Mouse (Mus musculus) activated CD4-positive, CD25-positive, alpha-beta regulatory T cell, adult 4 months (primary cell): ENCODE data around the gene Myo18a. TPM values are rescaled to one million over a fixed set of nuclear protein-coding genes. Genes with fewer than 3 reads are reported as not detected.

Source experiments
- ATAC-seq: one replicate; pipeline ENCODE4 v1.8.0; 2017
- polyA plus RNA-seq, 2 experiments: library from polyadenylated mRNA; unstranded; fragments of 100-300 nt; shearing (Covaris generic); gene quantifications; one replicate each; pipeline ENCODE4 v1.2.1; 2017

Myo18a gene
- polyA plus RNA-seq, 2 experiments from 2014 or later, result 22.1 to 29.7 TPM

DNA sequence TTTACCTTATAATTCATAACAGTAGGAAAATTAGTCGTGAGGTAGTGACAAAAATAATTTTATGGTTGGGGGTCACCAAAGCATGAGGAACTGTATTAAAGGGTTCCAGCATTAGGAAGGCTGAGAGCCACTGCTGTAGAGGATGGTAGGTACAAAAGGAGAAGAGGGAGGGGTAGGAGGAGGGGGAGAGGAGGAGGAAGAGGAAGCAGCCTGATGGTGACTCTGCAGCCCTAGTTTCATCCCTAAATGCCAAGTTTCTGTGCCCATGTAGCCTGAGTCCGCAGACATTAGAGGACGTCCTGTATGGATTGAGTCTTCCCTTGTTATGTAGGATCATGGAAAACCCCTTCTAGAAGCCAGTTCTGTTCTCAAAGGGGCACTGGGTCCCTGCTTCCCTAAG lies 110.1 kb downstream of the Myo18a start:
- no peak for ATAC-seq

- no peak for ATAC-seq
Measured at GRCm38 (mm10) chr11:77874685-77875231, 111.7 kb downstream of the Myo18a start.

GRCm38 (mm10) chr11:77875269-77875668 lies 112.2 kb downstream of the Myo18a start:
- ATAC-seq, result no peak

DNA sequence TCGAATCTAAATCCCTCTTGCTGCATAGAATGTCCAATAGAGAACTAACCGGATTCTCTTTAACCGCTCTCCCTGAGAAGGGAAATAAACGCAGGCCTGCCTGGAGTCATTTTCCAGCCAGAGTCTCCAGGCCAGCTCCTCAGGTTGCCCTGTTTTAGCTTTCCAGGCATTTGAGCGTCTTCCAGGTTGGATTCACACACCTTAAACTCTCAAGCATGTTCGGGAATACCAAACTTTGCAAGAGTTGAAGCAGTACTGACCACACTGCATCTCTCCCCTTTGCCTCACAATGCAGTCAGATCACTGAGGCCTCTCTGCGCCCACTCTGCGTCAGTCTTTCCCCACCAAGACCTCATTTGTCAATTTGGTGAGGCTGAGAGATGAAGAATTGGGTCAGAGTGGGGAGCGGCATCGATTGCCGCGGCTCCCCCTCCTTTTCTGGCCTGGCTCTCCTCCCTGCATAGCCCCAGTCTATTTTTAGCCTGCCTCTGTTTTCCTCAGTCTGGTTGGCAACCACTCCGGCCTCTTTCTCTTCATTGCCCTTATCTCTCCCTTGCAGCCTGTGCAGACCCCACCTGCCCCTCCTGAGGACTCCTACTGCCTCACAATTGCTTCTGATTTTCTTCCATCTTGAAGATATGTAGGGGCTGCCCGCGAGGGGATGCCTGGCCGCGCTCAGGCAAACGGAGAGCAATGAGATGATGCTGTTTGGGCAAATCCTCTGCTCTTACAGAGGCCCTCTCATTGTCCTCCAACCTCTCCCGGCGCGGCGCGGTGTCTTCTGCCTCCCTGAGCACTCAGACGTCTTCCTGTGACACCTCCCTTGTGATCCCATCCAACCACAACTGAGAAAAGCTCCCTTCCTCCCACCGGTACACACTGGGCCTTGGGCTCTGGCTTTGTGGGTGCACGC lies 113.1 kb downstream of the Myo18a start:
- no peak for ATAC-seq

GRCm38 (mm10) chr11:77876760-77877148 lies 113.7 kb downstream of the Myo18a start:
- ATAC-seq, result no peak

DNA sequence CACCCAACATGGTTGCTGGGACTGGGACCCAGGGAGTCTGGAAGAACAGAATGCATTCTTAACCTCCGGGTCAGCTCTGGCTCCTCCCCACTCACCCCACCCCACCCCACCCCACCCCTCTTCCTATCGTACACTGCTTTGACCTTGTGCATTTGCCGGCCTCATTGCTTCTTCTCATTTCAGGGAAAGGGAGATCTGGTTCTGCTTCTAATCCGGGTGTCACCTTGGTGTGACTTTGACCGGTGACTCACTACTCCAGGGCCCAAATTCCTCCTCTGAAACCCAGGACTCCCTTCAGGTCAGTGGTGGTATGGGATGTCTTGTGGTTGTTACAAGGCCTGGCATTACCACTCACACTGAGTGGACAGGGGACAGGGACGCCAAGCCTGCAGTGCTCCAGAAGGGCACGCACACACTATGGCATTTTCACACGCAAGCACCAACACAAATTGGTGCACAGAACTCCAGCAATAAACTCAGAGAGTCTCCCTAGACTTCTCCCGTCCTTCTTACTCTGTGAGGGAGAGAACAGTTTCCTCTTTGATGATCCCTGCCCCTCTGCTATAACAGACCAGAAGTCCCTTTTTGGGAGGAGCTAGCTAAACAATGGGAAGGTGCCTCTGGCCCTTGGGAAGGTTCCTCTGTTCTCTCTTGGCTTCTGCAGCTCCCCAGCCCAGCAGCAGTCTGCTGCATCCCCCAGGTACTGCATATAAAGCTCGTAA lies 121.6 kb downstream of the Myo18a start:
- no peak for ATAC-seq

- ATAC-seq, result no peak
Measured at GRCm38 (mm10) chr11:77885246-77885575, 122.2 kb downstream of the Myo18a start.

DNA sequence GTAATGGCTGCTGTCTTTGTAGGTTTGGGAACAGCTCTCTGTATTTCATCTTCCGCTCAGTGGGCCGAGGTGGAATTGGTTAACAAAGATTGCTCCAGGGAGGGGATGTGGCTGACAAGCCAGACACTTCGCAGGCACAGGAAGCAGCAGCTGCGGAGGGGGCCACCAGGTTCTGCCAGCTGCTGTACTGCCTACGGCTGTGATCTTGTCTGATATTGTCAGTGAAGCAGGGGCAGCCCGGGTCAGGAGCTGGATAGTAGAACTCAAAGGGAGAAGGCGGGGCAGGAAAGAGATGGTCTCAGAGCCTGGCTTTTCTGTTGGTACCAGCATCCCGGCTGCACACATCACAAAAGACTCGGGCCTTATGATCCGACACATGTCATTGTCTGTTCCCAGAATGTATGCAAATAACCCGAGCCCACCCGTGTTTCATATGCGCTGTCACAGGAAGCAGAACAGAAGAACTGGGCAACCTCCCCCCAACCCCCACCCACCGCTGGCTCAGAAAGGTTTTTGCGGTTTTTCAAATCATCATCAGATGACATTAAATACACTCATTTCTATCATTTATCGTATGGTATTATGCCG lies 124.4 kb downstream of the Myo18a start:
- ATAC-seq, result peak; percentile 86

- no peak for ATAC-seq
Measured at GRCm38 (mm10) chr11:77888846-77889245, 125.8 kb downstream of the Myo18a start.

DNA sequence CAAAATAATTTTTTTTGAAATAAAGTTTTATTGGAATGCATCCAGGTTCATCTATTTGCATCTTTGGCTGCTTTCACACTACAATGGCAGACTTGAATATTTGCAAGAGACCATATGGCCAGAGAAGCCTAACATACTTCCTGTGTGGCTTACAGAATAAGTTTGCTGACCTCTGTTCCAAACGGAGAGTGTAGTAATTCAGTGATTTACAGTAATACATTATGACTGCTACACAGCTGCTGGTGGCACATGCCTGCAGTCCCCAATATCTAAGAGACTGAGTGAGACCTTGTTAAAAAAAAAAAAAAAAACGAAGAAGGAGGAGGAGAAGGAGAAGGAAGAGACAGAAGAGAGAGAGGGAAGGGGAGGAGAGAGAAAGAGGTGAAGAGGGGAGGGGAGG lies 126.4 kb downstream of the Myo18a start:
- no peak for ATAC-seq

DNA sequence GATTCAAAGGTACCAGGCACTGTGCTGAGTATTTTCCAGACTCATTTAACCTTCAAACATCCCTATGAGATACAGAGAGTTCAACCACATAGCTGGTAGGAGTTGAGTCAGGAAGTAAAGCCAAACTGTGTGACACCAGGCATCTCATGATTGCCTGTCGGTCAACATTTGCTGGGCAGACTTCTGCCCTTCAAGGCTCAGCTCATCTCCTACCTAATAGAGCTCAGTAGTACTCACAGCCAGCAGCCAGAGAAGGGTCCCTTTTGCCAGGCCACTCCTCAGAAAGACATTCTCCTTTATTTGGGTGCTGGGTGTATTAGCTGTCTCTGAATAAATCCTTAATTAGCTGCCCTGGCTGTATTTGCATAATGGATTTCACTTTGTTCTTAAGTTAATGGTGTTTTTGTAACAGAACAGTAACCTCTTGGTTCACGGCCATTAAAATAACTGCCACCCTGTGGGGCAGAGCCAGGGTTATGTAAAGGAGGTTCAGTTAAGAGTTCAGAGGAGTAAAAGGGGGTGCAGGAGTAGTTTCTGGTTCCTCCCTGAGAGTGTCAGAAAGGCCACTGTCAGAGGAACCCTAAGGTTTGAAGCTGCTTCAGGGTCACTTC lies 127.7 kb downstream of the Myo18a start:
- no peak for ATAC-seq

- no peak for ATAC-seq
Measured at GRCm38 (mm10) chr11:77892883-77893282, 129.8 kb downstream of the Myo18a start.

GRCm38 (mm10) chr11:77893283-77893682 lies 130.2 kb downstream of the Myo18a start:
- ATAC-seq, result no peak

GRCm38 (mm10) chr11:77893787-77894718 lies 131.0 kb downstream of the Myo18a start, which contains the start of gene Pipox:
Gene Pipox (minus strand): TSS chr11:77894096.
- no peak for ATAC-seq

DNA sequence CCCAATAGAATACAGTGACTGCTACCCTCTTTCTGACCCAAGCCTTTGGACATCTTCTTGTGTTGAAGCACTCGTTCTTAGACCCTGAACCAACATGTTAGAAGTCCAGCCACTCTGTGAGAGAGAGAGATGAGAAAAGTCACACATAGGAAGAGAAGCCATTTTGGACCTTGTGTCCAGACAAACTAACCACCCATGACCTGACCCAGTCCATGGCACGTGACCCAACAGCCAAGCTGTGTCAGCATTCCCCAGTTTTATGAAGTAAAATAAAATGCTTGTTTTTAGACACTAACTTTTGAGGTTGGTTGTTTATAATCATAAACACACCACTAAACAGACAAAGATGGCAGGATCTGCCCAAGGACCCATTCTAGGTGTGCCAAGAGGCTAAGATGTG lies 131.9 kb downstream of the Myo18a start:
- no peak for ATAC-seq

GRCm38 (mm10) chr11:77896011-77896410 lies 133.0 kb downstream of the Myo18a start:
- ATAC-seq, result no peak

- no peak for ATAC-seq
Measured at GRCm38 (mm10) chr11:77896480-77896819, 133.4 kb downstream of the Myo18a start.

DNA sequence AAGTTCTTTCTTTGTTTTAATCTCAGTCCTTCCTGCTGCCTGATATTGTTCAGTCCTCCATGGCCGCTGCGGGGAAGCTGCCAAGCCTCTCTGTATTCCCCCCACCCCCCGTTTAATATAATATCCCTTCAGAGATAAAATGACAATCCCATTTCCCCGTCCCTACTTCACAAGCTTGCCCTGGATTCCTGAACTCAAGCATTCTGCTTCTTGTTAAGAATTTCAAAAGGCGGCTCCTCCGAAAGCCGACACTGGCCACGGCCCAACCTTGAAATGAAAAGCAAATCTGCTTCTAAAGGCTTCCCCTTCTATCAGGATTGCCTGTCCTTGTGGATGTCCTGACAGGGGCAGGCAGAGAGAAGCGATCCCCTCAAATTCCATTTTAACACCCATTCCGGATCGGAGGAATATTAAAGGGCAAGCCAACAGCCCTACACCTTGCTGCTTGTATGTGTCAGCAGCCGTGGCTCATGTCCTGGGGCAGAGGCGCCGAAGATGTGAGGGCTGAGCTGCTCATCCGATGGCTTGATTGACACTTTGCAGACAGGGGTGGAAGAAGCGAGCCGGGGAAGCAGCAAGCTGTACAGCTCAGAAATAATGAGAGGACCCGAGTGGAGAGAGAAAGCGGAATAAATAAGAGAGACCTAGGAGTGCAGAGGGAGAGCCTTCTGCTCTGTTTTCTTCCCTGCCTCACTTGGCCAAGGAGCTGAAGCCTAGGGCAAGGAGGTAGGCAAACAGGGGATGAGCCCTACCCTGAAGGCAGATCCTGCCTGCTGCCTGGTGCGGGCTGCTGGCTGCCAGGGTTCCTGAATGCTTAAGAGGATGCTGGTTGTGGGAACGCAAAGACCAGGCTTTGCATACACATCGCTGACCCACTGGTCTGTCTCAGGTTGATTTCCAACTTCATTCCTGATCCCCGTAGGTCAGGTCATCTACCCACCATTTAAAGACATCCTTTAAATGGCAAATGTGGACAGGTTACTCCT lies 134.1 kb downstream of the Myo18a start:
- ATAC-seq, result no peak

GRCm38 (mm10) chr11:77900187-77900586 lies 137.1 kb downstream of the Myo18a start:
- ATAC-seq, result no peak

DNA sequence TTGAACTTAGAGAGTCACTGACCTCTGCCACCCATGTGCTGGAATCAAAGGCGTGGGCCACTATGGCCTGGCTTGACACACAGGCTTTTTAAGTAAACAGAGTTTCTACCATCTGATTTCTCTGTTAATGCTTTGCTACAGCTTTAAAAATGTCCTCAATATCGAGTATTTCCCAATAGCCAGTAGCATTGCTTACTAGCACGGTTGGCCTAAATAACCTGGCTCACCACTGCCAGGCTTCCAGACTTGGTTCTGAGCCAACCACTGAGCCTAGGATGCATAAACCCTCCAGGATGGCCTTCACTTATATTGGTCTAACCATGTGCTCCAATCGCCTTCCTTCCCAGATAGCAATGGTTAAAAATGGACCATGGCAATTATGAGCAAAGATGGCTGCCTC lies 137.7 kb downstream of the Myo18a start:
- no peak for ATAC-seq

DNA sequence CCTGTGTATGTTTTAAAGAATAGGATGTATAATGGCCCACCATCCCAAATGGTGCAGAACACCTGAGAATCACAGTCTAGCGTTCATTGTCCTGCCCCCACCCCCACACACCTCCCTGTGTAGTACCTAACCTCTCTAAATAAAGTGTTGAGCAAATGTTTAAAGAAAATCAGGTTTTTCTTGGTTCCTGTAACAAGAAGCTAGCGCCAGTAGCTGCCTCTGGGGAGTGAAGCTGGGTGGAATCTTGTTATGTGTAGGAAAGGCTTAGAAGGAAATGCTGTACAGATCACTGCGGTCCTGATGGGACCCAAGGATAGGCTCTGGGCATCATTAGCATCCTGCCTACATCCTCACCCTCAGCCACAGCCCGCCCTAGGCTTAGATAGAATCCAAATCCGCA lies 138.3 kb downstream of the Myo18a start:
- ATAC-seq, result no peak
